Mouse (Mus musculus) monocyte, adult 59 days (primary cell): ENCODE results near the gene Ptx4. TPM values are rescaled to one million over a fixed set of nuclear protein-coding genes. Genes with fewer than 3 reads are reported as not detected.

Experiments
- total RNA-seq, 2 experiments: library from RNA; stranded (reverse); gene quantifications; one replicate each; pipeline ENCODE4 v1.2.4; 2023

Ptx4 gene
- not detected for total RNA-seq

DNA sequence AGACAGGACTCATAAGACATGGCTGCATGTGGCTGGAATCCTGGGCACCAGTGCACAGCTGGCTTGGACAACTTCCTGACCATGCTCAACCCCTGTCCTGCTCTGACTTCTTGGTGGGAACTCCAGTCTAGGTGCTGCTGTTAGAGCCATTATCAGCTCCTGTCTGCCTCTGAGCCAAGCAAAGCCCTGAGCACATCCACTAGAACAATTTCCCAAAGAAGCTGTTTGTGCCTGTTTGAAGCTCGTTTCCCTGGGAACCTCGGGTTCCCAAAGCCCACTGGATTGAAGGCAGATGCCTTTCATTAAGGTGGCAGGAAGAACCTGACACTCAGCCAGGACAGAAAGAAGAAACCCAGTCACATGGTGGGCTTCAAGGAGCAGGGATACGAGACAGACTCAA lies at the start of gene Ptx4:
TSS of gene Ptx4 (plus strand) at position 355 of the 400 bp plus-strand sequence.

DNA sequence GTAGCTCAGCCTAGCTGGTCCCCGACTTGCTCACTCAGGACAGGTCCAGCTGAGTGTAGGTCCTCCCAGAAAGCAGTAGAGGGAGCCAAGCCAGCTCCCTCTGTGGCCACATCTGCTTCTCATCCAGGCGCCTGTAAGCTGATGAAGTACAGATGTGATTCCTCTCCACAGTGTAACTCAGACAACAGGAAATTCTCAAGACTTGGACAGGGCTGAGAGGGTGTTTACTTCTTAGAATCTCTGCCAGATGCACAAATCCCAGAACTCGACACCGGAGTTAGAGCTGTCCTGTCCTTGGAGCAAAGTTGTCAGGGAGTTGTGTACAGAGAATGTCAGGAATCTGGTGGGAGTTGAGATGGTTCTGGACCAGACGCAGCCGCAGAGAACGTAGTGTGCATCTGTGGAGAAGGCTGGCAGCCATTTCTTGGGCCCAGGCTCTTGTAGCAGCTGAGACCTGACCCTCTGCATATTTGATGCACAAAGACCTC lies 37.1 kb upstream of the Ptx4 start, which contains the start of gene Tmem204:
TSS of gene Tmem204 (minus strand) at position 148 of the 488 bp plus-strand sequence.

DNA sequence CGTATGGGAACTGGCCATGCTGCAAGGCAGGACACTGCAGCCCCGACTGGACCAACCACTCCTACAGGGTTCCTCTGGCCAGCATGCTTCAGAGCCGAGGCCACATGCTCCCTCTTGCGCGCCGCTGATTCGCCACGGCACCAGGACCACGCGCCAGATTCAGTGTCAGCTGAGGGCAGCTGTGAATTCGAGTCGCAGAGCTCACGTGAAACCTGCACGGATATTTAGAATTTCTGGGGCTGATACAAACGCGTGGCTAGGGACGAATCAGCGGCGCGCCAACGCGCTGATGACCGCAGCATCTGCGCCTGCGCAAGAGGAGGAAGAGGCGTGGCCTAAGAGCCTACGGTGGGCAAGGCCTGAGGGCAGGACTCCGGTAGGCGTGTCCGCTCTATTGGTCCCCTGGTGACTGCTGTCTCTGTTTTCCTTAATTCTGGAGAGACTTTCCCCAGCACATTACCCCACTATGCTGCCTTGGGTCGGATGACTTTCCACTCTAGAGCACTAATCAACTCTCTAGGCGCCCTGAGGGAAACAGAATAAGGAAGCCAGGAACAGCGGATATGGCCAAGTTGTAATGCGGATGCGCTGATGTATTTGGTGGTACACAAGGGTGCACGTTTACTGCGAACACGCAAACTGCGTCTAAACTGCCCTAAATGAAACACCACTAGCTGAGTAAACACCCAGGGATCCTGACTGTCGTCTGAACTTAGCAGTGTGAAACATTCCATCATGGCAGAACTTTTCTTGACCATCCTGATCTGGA lies 4.7 kb upstream of the Ptx4 start, which contains the start of gene Telo2:
TSS of gene Telo2 (minus strand) at position 304 of the 769 bp plus-strand sequence.

DNA sequence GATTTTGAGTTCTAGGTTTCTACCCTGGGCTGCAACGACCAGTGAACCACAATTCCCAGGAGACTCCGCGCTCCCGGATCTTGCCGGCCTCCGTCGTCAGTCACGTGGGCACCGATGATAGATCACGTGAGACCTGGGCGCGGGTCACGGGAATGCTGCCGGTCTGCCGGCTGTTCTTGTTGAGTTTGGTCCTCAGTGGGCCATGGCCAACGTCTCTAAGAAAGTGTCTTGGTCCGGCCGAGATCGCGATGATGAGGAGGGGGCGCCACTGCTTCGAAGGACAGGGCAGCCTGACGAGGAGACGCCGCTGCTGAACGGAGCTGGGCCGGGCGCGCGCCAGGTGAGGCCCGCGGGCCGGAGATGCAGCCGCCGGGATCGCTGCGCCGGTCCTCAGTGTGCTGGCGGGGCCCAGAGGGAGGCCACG lies 12.7 kb downstream of the Ptx4 start, which contains the start of gene Clcn7:
TSS of gene Clcn7 (plus strand) at position 117 of the 424 bp plus-strand sequence.

DNA sequence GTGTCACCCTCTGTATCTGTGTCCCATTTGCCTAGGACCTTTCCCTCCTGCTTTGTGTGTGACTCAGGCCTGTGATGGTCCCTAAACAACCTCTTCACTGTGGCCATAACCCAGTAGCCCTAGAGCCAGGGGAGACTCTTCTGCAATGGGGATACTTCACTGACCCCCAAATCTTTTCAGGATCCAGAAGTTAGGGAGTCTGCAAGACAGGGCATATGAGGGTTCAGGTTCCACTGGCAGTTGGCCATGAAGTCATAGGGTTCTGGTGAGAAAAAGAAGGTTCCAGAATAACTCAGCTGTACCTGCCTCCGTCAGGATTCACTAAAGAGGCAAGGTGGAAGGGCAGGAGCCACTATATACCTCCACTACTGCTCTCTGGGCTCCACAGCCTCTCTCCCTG lies 41.6 kb downstream of the Ptx4 start, which contains the start of gene Ccdc154:
TSS of gene Ccdc154 (plus strand) at position 301 of the 400 bp plus-strand sequence.

Other genes starting within 250 kb of the Ptx4 start
- 10 to 100 TPM; 60.0 to 60.2 TPM for gene Nubp2, start 234.4 kb upstream of the Ptx4 start, total RNA-seq
- 10 to 100 TPM; 26.4 to 26.5 TPM for gene Spsb3, start 234.1 kb upstream of the Ptx4 start, total RNA-seq
- 10 to 100 TPM; 23.1 to 23.8 TPM for gene Eme2, start 225.7 kb upstream of the Ptx4 start, total RNA-seq
- gene Mrps34, start 225.6 kb upstream of the Ptx4 start, total RNA-seq, result 10 to 100 TPM; 22.5 to 29.5 TPM
- 10 to 100 TPM; 23.7 to 24.7 TPM for gene Nme3, start 224.3 kb upstream of the Ptx4 start, total RNA-seq
- 100 to 1,000 TPM; 122 to 126 TPM for gene Mapk8ip3, start 183.8 kb upstream of the Ptx4 start, total RNA-seq
- gene Jpt2, start 160.1 kb upstream of the Ptx4 start, total RNA-seq, result 10 to 100 TPM; 21.5 to 28.3 TPM
- 10 to 100 TPM; 32.5 to 47.2 TPM for gene Cramp1l, start 105.0 kb upstream of the Ptx4 start, total RNA-seq
- gene Ift140, start 104.7 kb upstream of the Ptx4 start, total RNA-seq, result 10 to 100 TPM; 17.7 to 18.3 TPM
- gene Tmem204, start 37.2 kb upstream of the Ptx4 start, total RNA-seq, result not detected
- 10 to 100 TPM; 14.6 to 15.3 TPM for gene Telo2, start 4.8 kb upstream of the Ptx4 start, total RNA-seq
- gene Clcn7, start 12.6 kb downstream of the Ptx4 start, total RNA-seq, result 10 to 100 TPM; 36.7 to 44.1 TPM
- gene Ccdc154, start 41.7 kb downstream of the Ptx4 start, total RNA-seq, result under 1 TPM in 1 of 2 experiments, not detected in 1; 0.39 TPM
- not detected for gene Gm38655, start 54.7 kb downstream of the Ptx4 start, total RNA-seq
- 1 to 10 TPM; 7.7 to 7.8 TPM for gene BC003965, start 63.8 kb downstream of the Ptx4 start, total RNA-seq
- 10 to 100 TPM; 23.5 to 23.7 TPM for gene Unkl, start 67.6 kb downstream of the Ptx4 start, total RNA-seq
- 10 to 100 TPM; 19.2 to 22.1 TPM for gene Gnptg, start 119.4 kb downstream of the Ptx4 start, total RNA-seq
- 10 to 100 TPM; 10.4 to 11.6 TPM for gene Tsr3, start 119.4 kb downstream of the Ptx4 start, total RNA-seq
- gene Baiap3, start 135.6 kb downstream of the Ptx4 start, total RNA-seq, result 1 to 10 TPM in 1 of 2 experiments, under 1 TPM in 1; 0.81 to 1.7 TPM
- gene Ube2i, start 153.9 kb downstream of the Ptx4 start, total RNA-seq, result 100 to 1,000 TPM; 288 to 298 TPM
- gene Prss34, start 177.6 kb downstream of the Ptx4 start, total RNA-seq, result 10 to 100 TPM in 1 of 2 experiments, 1 to 10 TPM in 1; 6.3 to 11.9 TPM
- gene Prss28, start 187.9 kb downstream of the Ptx4 start, total RNA-seq, result not detected
- gene Prss29, start 197.9 kb downstream of the Ptx4 start, total RNA-seq, result 1 to 10 TPM; 2.1 to 2.6 TPM
- not detected for gene Tpsab1, start 224.8 kb downstream of the Ptx4 start, total RNA-seq
- gene Tpsb2, start 245.5 kb downstream of the Ptx4 start, total RNA-seq, result not detected
- not detected for gene Tpsg1, start 248.5 kb downstream of the Ptx4 start, total RNA-seq